Mouse (Mus musculus) thymus, adult 18-20 months (tissue): ENCODE results near the gene Gm44973.
"Not testable (repeated sequence)": the region's sequence is repeated elsewhere in the genome, so short reads cannot be mapped to it uniquely, and the experiment has no call there.

ENCODE experiments used
- DNase-seq, 2 experiments: peaks; one replicate each; pipeline ENCODE4 v3.0.0; 2022; ENCODE audit warnings: mixed read lengths in 2 of 2

Gene Gm44973

DNA sequence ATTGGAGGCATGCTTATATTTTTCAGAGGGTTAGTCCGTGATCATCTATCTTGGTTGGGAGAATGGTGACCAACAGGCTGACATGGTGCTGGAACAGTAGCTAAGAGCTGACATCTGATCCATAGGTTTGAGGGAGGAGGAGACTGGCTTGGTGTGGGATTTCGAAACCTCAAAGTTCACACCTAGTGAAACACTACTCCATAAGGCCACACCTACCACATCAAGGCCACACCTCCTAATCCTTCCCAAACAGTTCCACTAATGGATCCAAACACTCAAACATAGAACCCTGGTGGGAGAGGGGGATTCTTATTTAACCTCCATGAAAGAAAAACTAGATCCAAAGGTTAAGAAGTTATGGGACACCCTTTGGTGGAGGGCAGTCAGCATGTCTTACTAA lies 1.6 kb downstream of the Gm44973 start:
- DNase-seq: no peak

DNA sequence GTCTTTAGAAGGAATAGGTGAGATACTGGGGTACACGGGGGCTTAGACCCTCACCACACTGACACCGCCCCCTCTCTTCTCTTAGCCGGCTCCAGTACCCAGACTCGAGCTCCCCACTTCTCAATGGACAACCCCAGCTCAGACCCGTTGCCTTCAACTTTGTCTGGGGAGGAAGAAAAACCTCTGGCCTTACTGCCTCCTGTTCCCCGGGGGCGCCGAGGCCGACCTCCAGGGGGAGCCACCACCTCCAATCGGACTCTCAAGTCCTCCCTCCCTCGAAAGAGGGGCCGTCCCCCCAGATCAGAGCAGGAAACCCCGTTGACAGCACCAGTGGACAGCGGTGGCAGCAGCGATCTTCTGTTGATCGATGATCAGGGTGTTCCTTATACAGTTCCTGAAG lies 2.1 kb downstream of the Gm44973 start:
- DNase-seq: peak in 1 of 2 experiments; percentile 42

DNA sequence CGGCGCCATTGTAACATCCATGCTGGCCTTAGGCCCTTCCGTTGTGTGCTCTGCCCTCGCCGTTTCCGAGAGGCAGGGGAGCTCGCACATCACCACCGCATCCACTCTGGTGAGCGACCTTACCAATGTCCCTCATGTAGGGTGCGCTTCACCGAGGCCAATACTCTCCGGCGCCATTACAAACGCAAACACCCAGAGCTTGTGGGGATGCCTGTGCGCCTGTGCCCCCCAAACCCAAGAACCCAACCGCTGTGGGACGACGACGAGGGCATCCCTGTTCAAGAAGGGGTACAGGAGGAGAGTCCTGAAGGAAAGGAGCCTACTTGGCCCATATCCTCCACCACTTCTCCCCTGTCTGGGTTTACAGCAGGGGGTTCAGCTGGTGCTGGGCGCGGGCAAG lies 2.6 kb downstream of the Gm44973 start:
- no peak for DNase-seq

DNA sequence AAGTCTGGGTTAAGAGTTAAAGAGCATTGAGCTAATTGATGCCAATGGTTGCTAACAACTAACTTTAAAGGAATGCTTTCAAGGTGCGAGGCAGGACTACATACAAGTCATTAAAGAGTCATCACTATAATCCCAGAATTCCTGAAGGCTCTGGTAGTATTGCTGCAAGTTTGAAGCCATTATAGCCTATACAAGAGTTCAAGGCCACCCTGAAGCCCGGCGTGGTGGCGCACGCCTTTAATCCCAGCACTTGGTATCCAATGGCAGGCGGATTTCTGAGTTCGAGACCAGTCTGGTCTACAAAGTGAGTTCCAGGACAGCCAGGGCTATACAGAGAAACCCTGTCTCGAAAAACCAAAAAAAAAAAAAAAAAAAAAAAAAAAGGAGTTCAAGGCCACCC lies 4.3 kb downstream of the Gm44973 start:
- not testable (repeated sequence) for DNase-seq

DNA sequence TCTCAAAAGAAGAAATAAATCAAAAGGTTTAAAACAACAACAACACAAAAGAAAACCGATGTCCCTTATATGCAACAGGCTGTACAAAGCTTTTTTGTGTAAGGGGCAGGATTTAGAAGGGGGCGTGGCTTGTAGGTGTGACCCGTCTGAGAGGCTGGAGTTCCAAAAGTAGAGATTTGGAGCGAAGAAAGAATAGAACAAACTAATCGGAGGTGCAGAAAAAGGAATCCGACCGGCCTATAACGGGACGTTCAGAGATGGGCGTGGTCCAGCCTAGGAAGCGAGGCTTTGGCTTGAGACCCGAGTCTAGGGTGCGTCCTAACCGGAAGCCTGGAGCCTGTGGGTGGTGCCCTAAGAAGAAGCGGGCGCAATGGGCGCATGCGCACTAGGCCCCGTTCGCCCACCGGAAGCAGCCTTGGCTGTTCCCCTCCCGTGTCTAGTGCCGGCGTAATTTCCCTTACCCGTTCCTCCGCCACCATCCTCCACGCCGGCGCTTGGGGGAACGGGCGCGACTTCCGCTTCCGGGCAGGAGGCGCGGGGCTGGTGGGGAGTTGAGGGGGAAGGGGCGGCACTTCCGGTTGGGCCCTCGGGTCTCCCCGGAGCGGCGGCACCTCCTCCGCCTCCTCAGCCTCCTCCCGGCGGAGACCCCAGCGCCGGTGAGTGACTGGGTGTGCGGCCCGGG lies 4.8 kb downstream of the Gm44973 start, which contains the start of the genes Zfp865 and Ccdc106:
Gene Zfp865 (plus strand): TSS at position 377 of the 682 bp plus-strand sequence.
Gene Ccdc106 (plus strand): TSS at position 554 of the 682 bp plus-strand sequence.
- peak; percentile 100 for DNase-seq

DNA sequence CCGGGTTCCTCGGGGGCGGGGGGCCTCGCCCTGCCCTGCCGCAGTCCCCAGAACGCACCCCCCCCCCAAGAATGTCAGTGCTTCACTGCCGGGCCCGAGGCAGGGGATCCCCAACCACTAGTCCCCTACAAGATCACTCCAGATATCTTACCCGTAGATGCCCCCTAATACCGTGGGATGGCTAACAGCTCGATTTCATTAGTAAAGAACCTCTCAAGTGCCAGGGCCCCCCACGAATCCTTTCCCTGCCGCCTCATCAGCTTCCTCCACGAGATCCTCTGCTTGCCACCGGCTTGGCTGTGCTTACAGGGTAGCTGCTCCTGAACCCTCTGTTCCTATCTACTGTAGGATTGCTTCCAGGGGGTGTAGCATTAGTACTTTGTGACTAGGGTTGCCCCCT lies 5.4 kb downstream of the Gm44973 start:
- no peak for DNase-seq

DNA sequence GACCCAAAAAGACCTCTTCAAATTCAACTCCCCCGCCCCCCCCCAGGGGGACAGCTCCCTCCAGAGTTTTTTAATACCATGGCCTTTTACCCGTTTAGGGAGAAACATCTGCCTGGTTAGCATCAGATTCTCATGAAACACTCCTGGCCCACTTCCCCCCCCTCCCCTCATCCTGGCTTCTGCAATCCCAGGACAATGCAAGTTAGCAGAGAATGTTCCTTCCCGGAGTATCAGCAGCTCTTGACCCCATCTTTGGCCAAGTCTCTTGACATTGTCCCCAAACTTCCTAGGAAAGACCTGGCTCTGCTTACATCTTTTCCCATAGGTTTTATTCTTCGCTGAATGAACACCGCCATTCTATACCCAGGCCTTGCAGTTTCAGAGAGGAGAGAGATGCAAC lies 5.9 kb downstream of the Gm44973 start:
- no peak for DNase-seq

DNA sequence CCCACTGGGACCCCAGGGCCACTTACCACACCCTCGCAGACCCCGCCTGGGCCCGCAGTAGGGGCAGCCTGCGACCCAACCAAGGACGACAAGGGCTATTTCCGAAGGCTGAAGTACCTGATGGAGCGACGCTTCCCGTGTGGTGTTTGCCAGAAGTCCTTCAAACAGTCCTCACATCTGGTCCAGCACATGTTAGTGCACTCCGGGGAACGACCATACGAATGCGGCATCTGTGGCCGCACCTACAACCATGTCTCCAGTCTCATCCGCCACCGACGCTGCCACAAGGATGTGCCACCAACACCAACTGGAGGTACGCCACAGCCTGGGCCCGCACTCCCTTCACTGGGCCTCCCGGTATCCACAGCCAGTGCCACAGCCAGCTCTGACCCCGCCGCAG lies 14.2 kb downstream of the Gm44973 start:
- DNase-seq: no peak

DNA sequence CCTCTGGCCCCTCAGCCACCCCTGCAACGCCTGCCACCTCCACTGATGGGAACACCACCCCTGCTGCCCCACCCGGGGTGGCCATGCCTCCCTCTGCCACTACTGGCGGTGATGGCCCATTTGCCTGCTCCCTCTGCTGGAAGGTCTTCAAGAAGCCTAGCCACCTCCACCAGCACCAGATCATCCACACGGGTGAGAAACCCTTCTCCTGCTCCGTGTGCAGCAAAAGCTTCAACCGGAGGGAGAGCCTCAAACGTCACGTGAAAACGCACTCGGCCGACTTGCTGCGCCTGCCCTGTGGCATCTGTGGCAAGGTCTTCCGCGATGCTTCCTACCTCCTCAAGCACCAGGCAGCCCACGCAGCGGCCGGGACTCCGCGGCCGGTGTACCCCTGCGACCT lies 14.7 kb downstream of the Gm44973 start:
- no peak for DNase-seq

DNA sequence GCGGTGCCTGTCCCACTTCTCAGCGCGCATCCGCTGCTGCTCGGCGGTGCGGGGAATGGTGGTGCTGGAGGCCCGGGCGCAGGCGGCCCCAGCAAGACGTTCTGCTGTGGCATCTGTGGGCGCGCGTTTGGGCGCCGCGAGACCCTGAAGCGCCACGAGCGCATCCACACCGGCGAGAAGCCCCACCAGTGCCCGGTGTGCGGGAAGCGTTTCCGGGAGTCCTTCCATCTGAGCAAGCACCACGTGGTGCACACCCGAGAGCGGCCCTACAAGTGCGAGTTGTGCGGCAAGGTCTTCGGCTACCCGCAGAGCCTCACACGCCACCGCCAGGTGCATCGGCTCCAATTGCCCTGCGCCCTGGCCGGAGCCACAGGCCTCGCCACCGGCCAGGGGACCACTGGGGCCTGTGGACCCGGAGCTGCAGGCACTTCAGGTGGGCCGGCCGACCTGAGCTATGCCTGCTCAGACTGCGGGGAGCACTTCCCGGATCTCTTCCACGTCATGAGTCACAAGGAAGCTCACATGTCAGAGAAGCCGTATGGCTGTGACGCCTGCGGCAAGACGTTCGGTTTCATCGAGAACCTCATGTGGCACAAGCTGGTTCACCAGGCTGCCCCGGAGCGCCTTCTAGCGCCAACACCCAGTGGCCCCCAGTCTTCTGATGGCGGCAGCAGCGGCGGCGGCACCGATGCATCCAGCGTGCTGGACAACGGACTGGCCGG lies 15.4 kb downstream of the Gm44973 start:
- DNase-seq: no peak

DNA sequence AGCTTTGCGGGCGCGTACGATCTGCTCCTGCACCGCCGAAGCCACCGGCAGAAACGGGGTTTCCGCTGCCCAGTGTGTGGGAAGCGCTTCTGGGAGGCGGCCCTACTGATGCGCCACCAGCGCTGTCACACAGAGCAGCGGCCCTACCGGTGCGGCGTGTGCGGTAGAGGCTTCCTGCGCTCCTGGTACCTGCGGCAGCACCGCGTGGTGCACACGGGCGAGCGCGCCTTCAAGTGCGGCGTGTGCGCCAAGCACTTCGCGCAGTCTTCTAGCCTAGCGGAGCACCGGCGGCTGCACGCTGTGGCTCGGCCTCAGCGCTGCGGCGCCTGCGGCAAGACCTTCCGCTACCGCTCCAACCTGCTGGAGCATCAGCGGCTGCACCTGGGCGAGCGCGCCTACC lies 16.2 kb downstream of the Gm44973 start:
- DNase-seq: no peak

DNA sequence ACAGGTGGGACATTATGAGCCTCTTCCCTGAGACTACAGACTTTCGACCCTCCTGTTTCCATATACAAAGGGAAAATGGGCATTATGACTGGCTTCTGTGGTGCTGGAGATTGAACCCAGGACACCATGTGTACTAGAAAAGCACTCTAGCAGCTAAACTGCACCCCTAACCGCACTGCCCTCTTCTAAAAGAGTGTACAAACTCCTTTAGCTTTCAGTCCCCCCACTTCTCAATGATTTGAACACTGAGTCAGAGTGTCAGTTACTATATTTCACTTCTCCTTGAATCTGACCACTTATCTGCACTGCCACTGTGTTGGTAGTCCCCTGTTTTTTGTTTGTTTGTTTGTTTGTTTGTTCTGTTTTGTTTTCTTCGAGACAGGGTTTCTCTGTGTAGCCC lies 18.5 kb downstream of the Gm44973 start, which contains the start of gene 4632433K11Rik:
Gene 4632433K11Rik (plus strand): TSS at position 301 of the 400 bp plus-strand sequence.
- DNase-seq: no peak

DNA sequence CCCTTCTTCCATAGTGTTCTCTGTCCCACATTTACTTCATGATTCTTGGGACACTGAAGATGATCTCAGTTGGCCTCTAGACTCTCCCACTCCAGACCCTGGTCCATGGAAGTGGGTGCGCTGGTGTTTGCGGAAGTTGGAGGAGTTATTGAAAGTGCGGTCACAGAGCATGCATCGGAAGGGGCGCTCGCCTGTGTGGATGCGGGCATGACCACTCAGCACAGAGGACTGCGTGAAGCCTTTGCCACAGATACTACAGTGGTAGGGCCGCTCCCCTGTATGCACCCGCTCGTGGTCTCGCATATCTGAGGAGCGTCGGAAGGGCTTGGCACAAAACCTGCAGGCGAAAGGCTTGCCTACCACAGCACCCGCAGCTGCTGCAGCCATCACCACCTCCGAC lies 20.3 kb downstream of the Gm44973 start:
- DNase-seq: no peak

DNA sequence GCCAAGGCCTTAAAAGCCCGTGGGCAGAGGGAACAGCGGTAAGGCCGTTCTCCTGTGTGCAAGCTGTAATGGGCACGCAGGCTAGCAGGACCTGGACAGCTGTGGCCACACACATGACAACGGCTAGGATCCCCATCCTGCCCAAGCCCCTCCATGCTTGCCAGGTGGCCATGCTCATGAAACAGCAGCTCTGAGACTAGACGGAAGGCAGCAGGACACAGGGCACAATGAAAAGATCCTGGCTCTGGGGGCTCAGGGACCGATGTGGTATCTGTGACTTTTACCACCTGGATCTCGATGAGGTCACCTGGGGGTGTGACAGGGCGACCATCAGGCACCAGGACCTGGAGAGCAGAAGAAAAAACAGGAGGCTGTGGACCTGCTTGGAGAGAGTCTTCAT lies 20.8 kb downstream of the Gm44973 start:
- DNase-seq: no peak

DNA sequence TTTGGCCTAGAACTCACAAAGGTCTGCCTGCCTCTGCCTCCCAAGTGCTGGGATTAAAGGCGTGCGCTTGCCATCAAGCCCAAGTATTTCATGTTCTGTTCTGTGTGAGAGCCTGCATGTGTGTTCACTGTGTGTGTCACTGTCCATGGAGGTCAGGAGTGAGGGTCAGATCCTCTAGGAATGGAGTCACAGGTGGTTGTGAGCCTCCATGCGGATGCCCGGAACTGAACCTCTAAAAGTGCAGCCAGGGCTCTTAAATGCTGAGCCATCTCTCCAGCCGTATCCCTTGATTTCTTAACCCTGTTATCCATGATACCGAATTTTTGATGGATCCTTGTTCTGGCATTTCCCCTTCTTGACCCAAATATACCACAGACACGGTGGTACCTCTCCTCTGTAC lies 21.7 kb downstream of the Gm44973 start:
- DNase-seq: no peak

DNA sequence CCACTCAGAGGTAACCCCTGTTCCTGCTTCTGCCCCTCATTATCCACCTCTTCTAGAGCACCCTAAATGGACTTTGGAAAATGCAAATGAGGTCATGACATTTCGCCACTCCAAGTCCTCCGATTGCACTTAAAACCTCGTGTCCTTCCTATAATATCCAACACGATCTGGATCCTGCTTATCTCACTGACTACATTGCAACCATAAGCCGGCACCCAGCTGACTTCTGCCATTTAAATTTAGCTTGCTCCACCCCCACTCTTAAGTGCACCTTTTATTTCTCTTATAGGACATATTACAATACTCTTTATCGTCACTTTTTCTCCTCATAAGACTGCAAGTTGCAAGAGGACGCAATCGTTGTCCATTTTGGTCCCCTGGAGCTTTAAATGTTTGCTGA lies 22.2 kb downstream of the Gm44973 start:
- DNase-seq: no peak

DNA sequence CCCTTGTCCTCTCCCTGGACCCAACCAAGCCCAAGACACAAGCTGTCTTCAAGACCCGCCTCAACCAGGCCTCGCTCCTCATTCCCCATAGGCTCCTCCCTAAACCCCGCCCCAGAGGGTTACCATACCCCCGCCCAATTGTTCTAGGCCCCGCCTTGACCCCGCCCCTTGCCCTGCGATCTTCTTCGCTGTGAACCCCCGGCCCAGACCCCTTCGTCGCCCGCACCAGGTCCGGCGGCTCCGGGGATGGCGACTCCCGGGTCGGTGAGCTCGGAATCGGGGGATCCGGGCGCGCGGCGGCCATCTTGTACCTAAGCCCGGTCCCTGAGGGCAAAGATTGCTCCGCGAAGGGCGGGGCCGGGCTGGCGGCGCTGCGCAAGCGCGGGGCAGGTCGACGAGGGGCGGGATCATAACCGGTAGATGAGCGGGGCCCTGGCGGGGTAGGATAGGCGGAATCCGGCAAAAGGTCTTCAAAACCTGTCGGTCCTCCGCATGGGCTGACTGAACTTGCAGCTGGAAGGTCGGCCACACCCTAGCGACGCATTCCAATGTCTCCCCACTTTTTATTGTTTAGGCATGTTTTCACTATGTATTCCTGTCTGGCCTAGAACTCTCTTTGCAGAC lies 22.9 kb downstream of the Gm44973 start, which contains the start of gene Zfp784:
Gene Zfp784 (minus strand): TSS at position 338 of the 624 bp plus-strand sequence.
- DNase-seq: peak; percentile 88 to 90

DNA sequence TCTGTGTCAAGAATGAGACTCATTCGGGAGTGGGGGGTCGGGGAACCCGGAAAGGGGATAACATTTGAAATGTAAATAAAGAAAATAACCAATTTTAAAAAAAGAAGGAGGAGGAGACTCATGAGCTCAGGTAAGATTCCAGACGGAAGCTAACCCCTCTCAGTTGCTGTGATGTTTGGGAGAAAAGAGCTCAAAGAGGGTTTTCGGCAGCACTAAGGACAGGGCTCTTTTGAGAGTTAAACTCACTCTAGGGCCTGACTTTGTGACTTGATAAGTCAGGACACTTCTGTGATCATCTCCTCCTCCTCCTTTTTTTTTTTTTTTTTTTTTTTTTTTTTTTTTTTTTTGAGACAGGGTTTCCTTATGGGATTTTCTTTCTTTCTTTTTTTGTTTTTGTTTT lies 23.6 kb downstream of the Gm44973 start:
- no peak for DNase-seq

DNA sequence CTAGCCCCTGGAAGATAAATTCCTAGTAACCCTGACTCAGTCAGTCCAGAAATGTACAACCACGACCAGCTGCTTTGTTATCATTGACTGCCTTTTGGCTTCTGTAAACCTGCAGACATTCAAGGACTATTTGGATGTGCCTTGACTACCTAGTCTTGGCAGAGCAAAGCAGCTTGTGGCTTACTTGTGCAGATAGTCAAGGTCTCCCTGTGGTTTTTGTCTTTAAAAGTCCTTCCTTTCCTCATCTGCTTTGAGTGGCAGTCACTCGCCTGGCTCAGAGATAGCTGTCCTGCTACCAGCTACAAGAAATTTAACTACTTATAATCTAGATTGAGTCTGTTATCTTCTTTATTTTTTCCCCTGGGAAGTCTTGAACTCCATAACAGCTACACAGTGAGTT lies 29.7 kb downstream of the Gm44973 start:
- no peak for DNase-seq

DNA sequence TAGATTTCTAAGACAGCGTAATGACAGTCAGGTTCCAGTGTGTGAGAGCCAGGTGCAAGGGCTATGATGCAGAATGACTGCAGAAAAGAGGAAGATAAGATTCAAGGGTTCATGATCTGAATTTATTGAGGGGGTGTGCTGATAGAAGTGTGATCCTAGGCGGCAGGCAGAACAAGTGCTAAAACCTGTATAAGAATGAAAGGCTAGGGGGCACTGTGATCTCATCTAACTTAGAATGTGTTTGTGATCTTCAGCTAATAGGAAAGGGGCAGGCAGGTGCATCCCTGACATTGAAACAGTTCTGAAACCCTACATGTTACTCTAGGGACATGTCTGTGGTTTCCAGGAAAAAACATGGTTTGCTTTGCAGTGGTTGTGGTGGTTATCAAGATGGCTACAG lies 30.8 kb downstream of the Gm44973 start:
- no peak for DNase-seq

DNA sequence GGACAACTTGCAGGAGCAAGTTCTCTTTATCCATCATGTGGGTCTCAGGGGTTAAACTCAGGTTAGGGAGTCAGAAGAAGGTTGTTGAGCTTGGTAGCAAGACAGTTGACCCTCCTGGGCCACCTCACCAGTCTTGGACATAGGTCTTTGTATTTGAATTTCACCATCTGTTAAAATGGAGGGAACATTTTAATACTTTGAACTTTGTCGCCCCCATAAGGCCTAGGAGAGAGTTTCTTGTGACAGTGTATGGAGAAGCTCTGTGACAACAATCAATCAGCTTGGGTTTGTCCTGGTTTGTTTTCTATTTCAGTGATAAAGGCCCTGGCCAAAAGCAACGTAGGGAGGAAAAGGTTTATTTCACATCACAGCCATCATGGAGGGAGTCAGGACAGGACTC lies 32.0 kb downstream of the Gm44973 start:
- DNase-seq: no peak

DNA sequence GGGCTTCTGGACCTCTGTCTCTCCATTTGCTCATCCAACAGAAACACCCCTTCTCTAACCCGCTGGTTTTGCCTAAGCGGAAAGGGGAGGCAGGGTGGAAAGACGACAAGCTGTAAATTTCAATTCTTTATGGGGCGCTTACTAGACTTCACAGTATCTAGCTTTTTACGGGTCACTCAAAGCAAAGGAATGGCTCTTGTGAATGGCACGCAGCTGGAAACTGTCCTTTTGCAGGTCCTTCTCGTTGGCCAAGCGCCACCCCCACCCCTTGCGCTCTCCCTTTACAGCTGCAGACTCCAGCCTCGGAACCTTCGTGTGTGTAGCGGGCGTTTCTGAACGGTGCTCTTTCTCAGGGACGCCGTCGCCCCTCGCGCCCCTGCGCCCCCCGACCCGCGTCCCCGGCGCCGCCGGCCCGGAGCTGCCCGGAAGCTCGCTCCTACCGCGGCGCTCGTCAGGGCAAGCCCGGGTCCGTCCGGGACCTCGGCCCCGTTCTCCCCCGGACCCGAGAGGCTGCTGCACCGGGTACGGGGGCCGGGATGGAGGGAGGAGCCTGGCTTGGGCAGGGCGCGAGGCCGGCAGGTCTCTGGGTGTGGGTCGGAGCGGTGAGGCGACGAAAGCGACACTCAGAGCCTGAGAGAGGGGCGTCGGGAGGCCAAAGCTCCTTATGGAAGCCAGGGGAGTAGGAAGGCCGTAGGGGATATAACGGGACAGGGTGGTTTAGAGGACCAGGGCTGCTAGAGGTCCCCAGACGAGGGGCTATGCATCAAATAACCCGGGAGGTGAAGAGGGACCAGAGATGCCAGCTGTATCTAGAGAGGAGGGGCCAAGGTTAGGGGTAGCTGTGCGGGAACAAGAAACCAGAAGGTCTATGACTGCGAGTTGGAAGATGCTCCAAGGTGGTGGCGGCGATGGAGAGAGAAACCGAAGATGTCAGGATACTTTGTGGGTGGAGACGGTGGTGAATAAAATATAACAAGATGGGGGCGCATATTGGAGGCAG lies 36.2 kb downstream of the Gm44973 start, which contains the start of gene Zfp580:
Gene Zfp580 (plus strand): TSS at position 346 of the 1,000 bp plus-strand sequence.
- peak; percentile 31 to 34 for DNase-seq
